Mouse (Mus musculus): Measurements from ENCODE around the gene Gm20422.

DNA sequence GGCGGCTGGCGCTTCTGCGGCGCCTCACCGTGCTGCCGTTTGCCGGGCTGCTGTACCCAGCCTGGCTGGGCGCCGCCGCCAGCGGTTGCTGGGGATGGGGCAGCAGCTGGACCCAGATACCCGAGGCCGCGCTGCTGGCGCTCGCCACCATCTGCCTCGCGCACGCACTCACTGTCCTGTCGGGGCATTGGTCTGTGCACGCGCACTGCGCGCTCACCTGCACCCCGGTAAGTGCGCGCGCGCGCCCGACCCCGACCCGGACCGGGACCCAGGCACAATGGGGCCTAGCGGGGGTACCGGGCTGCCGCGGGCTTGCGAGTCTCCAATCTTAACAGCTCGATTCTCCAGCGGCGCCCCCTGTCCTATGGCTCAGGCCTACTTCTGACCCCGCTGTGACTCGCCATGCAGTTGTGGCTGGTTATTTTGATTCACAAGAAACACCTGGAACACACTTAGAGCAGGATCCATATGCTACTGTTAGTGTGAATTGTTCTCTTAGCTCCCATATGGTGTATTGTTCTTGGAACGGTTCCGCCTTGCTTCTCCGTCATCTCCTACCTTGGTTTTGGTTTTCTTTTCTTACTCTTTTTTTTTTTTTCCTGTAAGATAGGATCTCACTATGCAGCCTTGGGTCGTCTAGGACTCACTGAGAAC is 16.9 kb upstream of the Gm20422 start:
- no peak for TF ChIP-seq POLR2A (IDR thresholded peaks at IDR 0.05; ENCODE audit: insufficient read depth, low read depth, low read length)
- no peak for TF ChIP-seq CTCF (IDR thresholded peaks at IDR 0.05)
- TF ChIP-seq EP300 (IDR thresholded peaks at IDR 0.05; ENCODE audit: insufficient read depth, low read depth, low read length): no peak
